In the genomic region with DNA sequence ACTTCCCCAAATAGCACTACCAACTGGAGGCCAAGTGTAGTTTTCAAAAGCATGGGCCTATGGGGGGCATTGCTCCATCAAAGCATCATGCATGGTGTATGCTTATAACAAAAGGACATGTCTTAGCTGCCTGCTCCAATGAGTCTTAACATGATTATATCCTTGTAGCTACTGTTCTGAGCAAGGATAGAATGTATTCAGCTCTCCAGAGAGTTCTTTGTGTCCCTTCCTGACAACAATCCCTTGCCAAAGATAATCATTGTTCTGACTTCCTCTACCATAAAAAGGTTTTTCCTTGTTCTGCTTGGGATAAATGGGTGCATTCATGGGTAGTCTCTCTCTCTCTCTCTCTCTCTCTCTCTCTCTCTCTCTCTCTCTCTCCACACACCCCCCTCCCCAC, we compare ENCODE assay signal across 12 mouse cellular contexts.
"Had no signal": no experiment of that assay in that cellular context is flagged by ENCODE, and none has a peak within 500 bp of the region (broad histone marks: within the 10 kb centered on the region; RNA-seq: fewer than 3 reads in every experiment).

No protein-coding gene starts in this region.

- DNase-seq: kidney, adult 11 months; kidney, adult 9 months; kidney, postnatal 36 days; lung, adult 18-20 months; midbrain, embryonic 14.5 days; right cerebral cortex, postnatal 14 days; thymus, postnatal 36 days had no signal

- H3K36me3 ChIP-seq: limb, embryonic 12.5 days; neural tube, embryonic 12.5 days; stomach, embryonic 15.5 days had no signal

- H3K27ac ChIP-seq: kidney, postnatal 0 days; limb, embryonic 12.5 days; liver, embryonic 14.5 days; neural tube, embryonic 12.5 days; stomach, embryonic 15.5 days had no signal

- H3K27me3 ChIP-seq: limb, embryonic 12.5 days; neural tube, embryonic 12.5 days; stomach, embryonic 15.5 days had no signal

- H3K9me3 ChIP-seq: limb, embryonic 12.5 days; stomach, embryonic 15.5 days had no signal

- H3K4me1 ChIP-seq: limb, embryonic 12.5 days; neural tube, embryonic 12.5 days; stomach, embryonic 15.5 days had no signal

- H3K9ac ChIP-seq: limb, embryonic 12.5 days; liver, embryonic 14.5 days; neural tube, embryonic 12.5 days; stomach, embryonic 15.5 days had no signal

- H3K4me3 ChIP-seq: limb, embryonic 12.5 days; neural tube, embryonic 12.5 days; stomach, embryonic 15.5 days had no signal

- H3K4me2 ChIP-seq: limb, embryonic 12.5 days; neural tube, embryonic 12.5 days; stomach, embryonic 15.5 days had no signal
